Mouse (Mus musculus) skeletal muscle tissue, adult 2 months (tissue): ENCODE measurements at regions not wholly inside any gene's neighbourhood (a gene's known extent, or its start where the extent isn't known, plus 50 kb on each side); places are given as distances from the start of the nearest gene placed in this dataset.

Experiments used
- DNase-seq: peaks from one replicate; pipeline ENCODE4 v3.0.0-alpha.2; 2012; ENCODE audit warnings: low read depth, low spot score

- DNase-seq: no peak
Measured at GRCm38 (mm10) chr10:91734691-91735090, 553.6 kb upstream of the Tmpo start.

- DNase-seq: no peak
Measured at GRCm38 (mm10) chr10:91732007-91732589, 551.0 kb upstream of the Tmpo start.

GRCm38 (mm10) chr10:91730062-91730461 lies 548.9 kb upstream of the Tmpo start:
- DNase-seq: no peak

GRCm38 (mm10) chr10:91719561-91720371 lies 538.7 kb upstream of the Tmpo start:
- no peak for DNase-seq

- no peak for DNase-seq
Measured at GRCm38 (mm10) chr10:91716604-91717003, 535.5 kb upstream of the Tmpo start.

GRCm38 (mm10) chr10:91714648-91715047 lies 533.5 kb upstream of the Tmpo start:
- no peak for DNase-seq

GRCm38 (mm10) chr10:91713529-91713928 lies 532.4 kb upstream of the Tmpo start:
- no peak for DNase-seq

- no peak for DNase-seq
Measured at GRCm38 (mm10) chr10:91706816-91707215, 525.7 kb upstream of the Tmpo start.

GRCm38 (mm10) chr10:91704751-91705150 lies 523.6 kb upstream of the Tmpo start:
- DNase-seq: no peak

GRCm38 (mm10) chr10:91701822-91702221 lies 520.7 kb upstream of the Tmpo start:
- DNase-seq: no peak

GRCm38 (mm10) chr10:91686082-91686618 lies 505.0 kb upstream of the Tmpo start:
- DNase-seq: no peak

- DNase-seq: no peak
Measured at GRCm38 (mm10) chr10:91685164-91686027, 504.3 kb upstream of the Tmpo start.

GRCm38 (mm10) chr10:91679641-91680040 lies 498.5 kb upstream of the Tmpo start:
- DNase-seq: no peak

GRCm38 (mm10) chr10:91637911-91638310 lies 456.8 kb upstream of the Tmpo start:
- no peak for DNase-seq

- no peak for DNase-seq
Measured at GRCm38 (mm10) chr10:91628672-91629071, 447.6 kb upstream of the Tmpo start.

- DNase-seq: no peak
Measured at GRCm38 (mm10) chr10:91622281-91622680, 441.2 kb upstream of the Tmpo start.

- no peak for DNase-seq
Measured at GRCm38 (mm10) chr10:91613794-91614479, 432.8 kb upstream of the Tmpo start.

- no peak for DNase-seq
Measured at GRCm38 (mm10) chr10:91612052-91612451, 430.9 kb upstream of the Tmpo start.

GRCm38 (mm10) chr10:91594891-91595290 lies 413.8 kb upstream of the Tmpo start:
- DNase-seq: no peak

- no peak for DNase-seq
Measured at GRCm38 (mm10) chr10:91593378-91593777, 412.3 kb upstream of the Tmpo start.

GRCm38 (mm10) chr10:91591845-91592244 lies 410.7 kb upstream of the Tmpo start:
- no peak for DNase-seq
